Mouse (Mus musculus) heart, embryonic 11.5 days (tissue): Measurements from ENCODE around the gene Eef1akmt3. TPM values are rescaled to one million over a fixed set of nuclear protein-coding genes. Genes with fewer than 3 reads are reported as not detected.
A peak's percentile ranks its signal among the peaks of the same experiment; 100 is the strongest.

Source experiments
- ATAC-seq: fragments of 200-750 bp; cut with Nextera tagmentation; replicated peaks from 2 replicates; pipeline ENCODE4 v1.8.0; 2017; ENCODE audit warnings: moderate library complexity; ENCODE audit not compliant: insufficient number of reproducible peaks, low FRiP score, low TSS enrichment
- H3K27ac ChIP-seq: fragments of 300-500 bp; sonication (generic); 2 replicates; pipeline ENCODE4 v1.5.1; 2014; ENCODE audit warnings: mild to moderate bottlenecking, low read depth, low read length
- H3K27me3 ChIP-seq: fragments of 300-500 bp; sonication (generic); 2 replicates; pipeline ENCODE4 v1.6.1; 2014; ENCODE audit warnings: mild to moderate bottlenecking, low read length, mixed read lengths; ENCODE audit not compliant: control insufficient read depth, insufficient read depth
- H3K36me3 ChIP-seq: fragments of 300-500 bp; sonication (generic); 2 replicates; pipeline ENCODE4 v1.6.1; 2014; ENCODE audit warnings: mild to moderate bottlenecking, low read length, moderate library complexity, mixed read lengths; ENCODE audit not compliant: control insufficient read depth, insufficient read depth
- H3K4me1 ChIP-seq: fragments of 300-500 bp; sonication (generic); 2 replicates; pipeline ENCODE4 v1.6.1; 2014; ENCODE audit warnings: low read length; ENCODE audit not compliant: control insufficient read depth, insufficient read depth
- H3K4me2 ChIP-seq: fragments of 300-500 bp; sonication (generic); 2 replicates; pipeline ENCODE4 v1.6.1; 2014; ENCODE audit warnings: mild to moderate bottlenecking, moderate library complexity
- H3K4me3 ChIP-seq: fragments of 300-500 bp; sonication (generic); 2 replicates; pipeline ENCODE4 v1.5.1; 2014; ENCODE audit warnings: low read depth, low read length
- H3K9ac ChIP-seq: fragments of 300-500 bp; sonication (generic); 2 replicates; pipeline ENCODE4 v1.6.1; 2014; ENCODE audit warnings: mild to moderate bottlenecking, low read depth, low read length, moderate library complexity
- H3K9me3 ChIP-seq: fragments of 300-500 bp; sonication (generic); replicated peaks from 2 replicates; pipeline ENCODE4 v1.6.1; 2016; ENCODE audit warnings: low read length; ENCODE audit not compliant: control insufficient read depth
- WGBS: fragments of 180-500 bp; shearing (Covaris S2); extraction: QIAGEN DNeasy Blood & Tissue Kit; methylation state at CpG from one replicate; pipeline ENCODE4 v1.1.7; 2014; ENCODE audit not compliant: insufficient replicate concordance; 5-methylcytosine and 5-hydroxymethylcytosine counted together
- polyA plus RNA-seq: library from polyadenylated mRNA; unstranded; fragments of >200 nt; fragmentation: Nextera tagmentation; extraction: Ambion mirVana; gene quantifications from 2 replicates; pipeline ENCODE4 v1.2.1, GENCODE M21; 2014

Gene Eef1akmt3
- polyA plus RNA-seq, 1 experiment from 2014 or later: 0.31 TPM

DNA sequence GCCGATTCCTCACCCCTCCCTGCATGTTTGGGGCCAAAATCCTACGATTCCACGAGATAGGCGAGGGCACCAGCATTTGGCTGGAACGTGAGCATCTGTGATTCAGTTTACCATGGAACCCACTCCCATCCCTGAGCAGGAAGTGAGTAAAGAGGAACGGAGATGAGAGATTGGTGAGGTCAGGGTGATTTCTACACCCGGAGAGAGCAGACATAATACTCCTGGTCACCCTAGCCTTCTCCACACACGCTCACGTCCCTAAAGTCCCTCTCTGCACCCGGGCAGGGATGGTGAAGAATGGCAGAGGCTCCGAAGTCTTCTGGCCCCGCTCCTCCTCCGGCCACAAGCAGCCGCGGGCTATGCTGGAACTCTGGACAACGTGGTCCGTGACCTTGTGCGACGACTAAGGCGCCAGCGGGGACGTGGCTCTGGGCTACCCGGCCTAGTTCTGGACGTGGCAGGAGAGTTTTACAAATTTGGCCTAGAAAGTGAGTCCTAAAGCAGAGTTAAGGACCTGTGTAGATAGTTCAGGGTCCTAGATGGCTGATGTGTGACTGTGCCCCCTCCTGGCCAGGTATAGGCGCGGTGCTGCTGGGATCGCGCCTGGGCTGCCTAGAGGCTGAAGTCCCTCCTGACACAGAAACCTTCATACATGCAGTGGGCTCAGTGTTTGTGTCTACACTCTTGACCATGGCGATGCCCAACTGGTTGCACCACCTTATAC, 8.2 kb upstream of the Eef1akmt3 start:
- Histone ChIP-seq H3K27me3 (peaks cover 58% of the 10 kb centered on the region), H3K9me3 (no peaks in the 10 kb centered on the region), H3K9ac (no peak overlapping the region), H3K27ac (no peak overlapping the region), H3K36me3 (peaks cover 3% of the 10 kb centered on the region; the same call in 1 of the 2 replicates), H3K4me3 (peak overlapping the region; percentile 25), H3K4me2 (peak overlapping the region; percentile 34), H3K4me1 (peaks cover 18% of the 10 kb centered on the region)
- WGBS: 3% methylated on average over 29 of the region's 29 CpGs
- no peak for ATAC-seq

DNA sequence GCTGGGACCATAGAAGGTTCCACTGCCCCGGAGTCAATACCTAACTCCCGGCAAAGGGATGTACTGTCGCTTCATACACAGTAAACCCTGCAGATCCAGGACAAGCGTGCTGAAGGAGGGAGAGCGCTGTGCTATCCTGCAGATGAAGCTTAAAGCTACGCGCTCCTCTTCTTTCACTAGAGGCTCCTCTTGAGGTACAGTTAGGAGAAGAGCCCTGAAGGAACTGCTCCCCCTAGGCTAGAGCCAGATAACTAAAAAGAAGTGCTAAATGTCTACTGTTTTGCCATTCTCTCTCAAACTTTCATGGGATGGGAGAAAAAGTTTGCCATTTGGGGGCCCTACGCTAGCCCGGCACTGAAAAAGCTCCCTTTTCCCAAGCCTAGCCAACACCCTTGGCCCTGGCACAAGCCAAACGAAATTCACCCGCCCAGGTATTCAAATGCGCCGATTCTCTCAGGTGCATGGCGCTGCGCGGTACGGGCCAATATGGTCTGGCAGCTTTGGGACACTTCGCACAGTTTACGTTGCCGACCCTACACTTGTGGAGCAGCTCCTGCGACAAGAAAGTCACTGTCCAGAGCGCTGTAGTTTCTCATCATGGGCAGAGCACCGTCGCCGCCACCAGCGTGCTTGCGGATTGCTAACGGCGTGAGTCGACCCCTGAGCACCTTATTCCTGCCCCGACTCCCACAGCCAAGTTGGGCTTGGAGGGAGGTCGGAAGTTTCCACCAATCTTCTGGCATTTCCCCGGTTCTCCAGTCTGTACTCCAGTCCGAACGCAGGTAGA, 7.5 kb upstream of the Eef1akmt3 start:
- WGBS: 4% methylated on average over 35 of the region's 35 CpGs
- Histone ChIP-seq H3K27ac (no peak overlapping the region), H3K9me3 (no peaks in the 10 kb centered on the region), H3K4me3 (peak overlapping the region; percentile 25), H3K36me3 (peaks cover 3% of the 10 kb centered on the region; the same call in 1 of the 2 replicates), H3K9ac (0 out of 2 replicates have a peak overlapping the region, but pooled peaks have one; percentile 22), H3K4me2 (peak overlapping the region; percentile 34), H3K27me3 (peaks cover 58% of the 10 kb centered on the region), H3K4me1 (peaks cover 18% of the 10 kb centered on the region)
- ATAC-seq: no peak

DNA sequence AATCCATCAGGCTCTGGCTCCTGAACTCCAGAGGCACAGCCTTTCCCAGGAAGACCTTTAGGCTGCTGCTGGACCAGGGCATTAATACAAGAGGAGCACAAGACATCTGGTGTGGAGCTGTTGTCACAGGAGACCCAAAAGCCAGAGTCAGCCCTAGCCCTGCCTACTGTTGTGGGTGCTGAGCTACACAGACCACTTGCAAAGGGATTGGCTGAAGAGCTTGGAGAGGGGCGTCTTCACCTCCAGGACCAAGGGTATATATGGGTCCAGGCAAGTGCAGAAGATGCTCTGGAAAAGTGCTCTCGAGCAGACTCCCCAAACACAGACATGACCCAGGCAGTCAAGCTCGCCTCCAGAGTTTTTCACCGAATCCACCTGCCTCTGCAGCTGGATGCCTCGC, 6.6 kb upstream of the Eef1akmt3 start, which contains the start of gene Cyp27b1:
TSS of gene Cyp27b1 (plus strand) at position 297 of the 400 bp plus-strand sequence.
- Histone ChIP-seq H3K9ac (0 out of 2 replicates have a peak within 1 kb of the TSS, but pooled peaks have one; percentile 22), H3K36me3 (peaks cover 3% of the 10 kb centered on the region; the same call in 1 of the 2 replicates), H3K4me1 (peaks cover 18% of the 10 kb centered on the region), H3K4me3 (peak within 1 kb of the TSS; percentile 25), H3K9me3 (no peaks in the 10 kb centered on the region), H3K27me3 (peaks cover 57% of the 10 kb centered on the region), H3K4me2 (peak within 1 kb of the TSS; percentile 34), H3K27ac (no peak within 1 kb of the TSS)
- ATAC-seq: no peak
- WGBS: 34% methylated on average over 5 of the region's 5 CpGs

DNA sequence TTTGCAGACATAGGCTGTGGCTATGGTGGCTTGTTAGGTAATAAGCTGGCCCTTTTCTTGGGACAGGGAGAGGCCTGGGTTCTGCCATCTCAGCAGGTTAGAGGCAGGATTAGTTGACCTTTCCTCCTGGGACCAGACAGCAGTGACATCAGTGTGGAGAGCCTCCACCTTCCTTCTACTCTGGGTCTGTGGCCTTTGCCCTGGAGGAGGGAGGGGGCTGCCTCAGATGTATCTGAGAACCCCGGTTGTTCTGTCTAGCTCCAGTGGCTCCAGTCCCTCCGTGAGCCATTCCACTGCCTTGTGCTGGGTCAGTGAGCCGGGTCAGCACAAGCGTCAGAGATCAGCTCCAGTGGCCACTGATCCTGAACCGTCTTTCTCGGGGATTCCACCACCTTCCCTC, 1.9 kb upstream of the Eef1akmt3 start:
- H3K9ac ChIP-seq: no peak overlapping the region
- H3K4me3 ChIP-seq: no peak overlapping the region
- 86% methylated on average over 6 of the region's 6 CpGs for WGBS
- peaks cover 20% of the 10 kb centered on the region for H3K27me3 ChIP-seq
- H3K36me3 ChIP-seq: peaks cover 3% of the 10 kb centered on the region; the same call in 1 of the 2 replicates
- H3K27ac ChIP-seq: no peak overlapping the region
- H3K4me1 ChIP-seq: no peaks in the 10 kb centered on the region; the same call in 1 of the 2 replicates
- H3K9me3 ChIP-seq: no peaks in the 10 kb centered on the region
- no peak for ATAC-seq
- H3K4me2 ChIP-seq: no peak overlapping the region

DNA sequence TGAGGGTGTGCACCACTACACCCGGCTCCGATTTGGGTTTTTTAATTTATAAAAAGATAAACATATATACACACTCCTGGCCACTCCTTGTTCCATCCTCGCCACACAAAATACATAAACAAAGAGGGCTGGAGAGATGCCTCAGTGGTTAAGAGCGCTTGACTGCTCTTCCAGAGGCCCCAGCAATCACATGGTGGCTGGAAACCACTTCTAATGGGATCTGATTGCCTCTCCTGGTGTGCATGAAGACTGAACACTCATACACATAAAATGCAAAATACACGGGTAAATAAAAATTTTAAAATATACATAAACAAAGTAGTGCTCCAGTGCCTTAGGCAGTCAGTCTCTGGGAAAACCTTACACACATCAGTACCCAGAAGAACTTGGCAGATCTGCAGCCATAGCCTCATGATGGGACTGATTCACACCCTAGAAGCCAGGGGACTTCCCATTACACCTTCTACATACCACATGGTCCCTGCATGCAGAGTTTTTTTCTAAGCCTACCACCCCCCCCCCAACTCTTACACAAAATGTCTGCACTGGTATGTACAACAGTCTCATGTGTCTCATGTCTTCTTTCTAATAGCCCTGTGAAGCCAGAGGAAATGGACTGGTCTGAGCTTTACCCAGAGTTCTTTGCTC, 1.3 kb upstream of the Eef1akmt3 start:
- H3K27ac ChIP-seq: no peak overlapping the region
- H3K36me3 ChIP-seq: peaks cover 3% of the 10 kb centered on the region; the same call in 1 of the 2 replicates
- peak overlapping the region; percentile 84 for H3K4me3 ChIP-seq
- WGBS: 16% methylated on average over 5 of the region's 5 CpGs
- H3K9ac ChIP-seq: peak overlapping the region; percentile 80
- peak overlapping the region; percentile 98 for H3K4me2 ChIP-seq
- no peak for ATAC-seq
- H3K4me1 ChIP-seq: no peaks in the 10 kb centered on the region; the same call in 1 of the 2 replicates
- H3K9me3 ChIP-seq: no peaks in the 10 kb centered on the region
- peaks cover 14% of the 10 kb centered on the region for H3K27me3 ChIP-seq

DNA sequence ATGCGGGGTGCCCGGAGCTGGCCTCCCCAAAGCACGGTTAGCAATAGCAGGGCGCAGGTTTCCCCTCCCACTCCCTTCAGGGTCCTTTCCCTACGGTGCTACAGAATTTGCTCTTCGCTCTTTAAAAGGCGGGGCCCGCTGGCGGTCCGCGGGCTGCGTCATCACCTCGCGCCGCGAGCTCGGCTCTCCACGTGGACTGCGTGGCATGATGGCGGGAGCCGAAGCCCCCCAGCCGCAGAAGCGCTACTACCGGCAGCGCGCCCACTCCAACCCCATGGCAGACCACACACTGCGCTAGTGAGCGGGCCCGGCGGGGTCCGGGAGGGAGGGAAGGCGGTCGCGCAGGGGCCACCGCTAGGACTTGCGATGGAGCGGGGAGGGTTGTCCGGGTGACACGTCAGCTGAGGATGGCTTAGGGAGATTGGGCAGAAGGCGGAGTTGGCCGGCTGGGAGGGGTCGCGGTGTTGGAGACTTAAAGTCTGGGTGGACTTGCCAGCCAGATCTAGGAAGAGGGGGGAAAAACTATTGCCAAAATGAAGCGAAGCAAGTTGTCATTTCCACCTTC, 543 bp upstream of the Eef1akmt3 start:
- Histone ChIP-seq H3K27me3 (peaks cover 12% of the 10 kb centered on the region), H3K4me3 (peak overlapping the region; percentile 84), H3K9ac (peak overlapping the region; percentile 80), H3K27ac (peak overlapping the region; percentile 66; the same call in 1 of the 2 replicates), H3K9me3 (no peaks in the 10 kb centered on the region), H3K4me2 (peak overlapping the region; percentile 98), H3K36me3 (peaks cover 3% of the 10 kb centered on the region; the same call in 1 of the 2 replicates), H3K4me1 (no peaks in the 10 kb centered on the region; the same call in 1 of the 2 replicates)
- under 1% methylated on average over 44 of the region's 44 CpGs for WGBS
- ATAC-seq: peak; percentile 85

DNA sequence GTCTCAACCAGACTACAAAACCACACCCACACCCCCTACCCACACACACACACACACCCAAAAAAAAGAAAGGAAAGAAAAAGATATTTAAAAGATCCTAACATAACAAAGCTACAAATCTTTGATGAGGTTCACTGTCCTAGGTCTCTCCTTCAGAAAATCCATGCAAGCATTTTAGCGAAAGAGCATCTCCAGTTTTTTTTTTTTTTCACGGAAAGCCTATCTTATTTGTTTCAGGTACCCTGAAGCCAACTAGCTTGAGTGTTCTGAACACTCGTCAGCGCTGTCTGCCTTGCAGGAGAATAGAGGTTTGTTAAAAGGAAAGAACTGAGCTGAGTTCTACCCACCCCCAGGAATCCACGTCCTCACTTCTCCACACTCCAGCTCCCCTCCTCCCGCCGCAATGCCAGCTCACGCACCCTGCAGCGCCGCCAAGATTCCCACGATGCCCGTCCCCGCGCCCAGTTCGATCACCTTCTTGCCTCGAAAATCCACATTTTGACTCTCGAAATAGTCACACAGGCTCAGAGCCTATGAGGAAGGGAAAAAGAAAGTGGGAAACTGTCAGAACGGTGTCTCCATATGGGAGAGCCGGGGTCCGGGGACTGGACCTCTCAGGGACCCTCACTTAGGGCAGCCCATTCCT, 621 bp downstream of the Eef1akmt3 start:
- peak overlapping the region; percentile 98 for H3K4me2 ChIP-seq
- H3K27me3 ChIP-seq: peaks cover 8% of the 10 kb centered on the region
- H3K27ac ChIP-seq: no peak overlapping the region
- H3K4me1 ChIP-seq: no peaks in the 10 kb centered on the region; the same call in 1 of the 2 replicates
- H3K9me3 ChIP-seq: no peaks in the 10 kb centered on the region
- peaks cover 3% of the 10 kb centered on the region; the same call in 1 of the 2 replicates for H3K36me3 ChIP-seq
- H3K4me3 ChIP-seq: peak overlapping the region; percentile 84
- ATAC-seq: no peak
- H3K9ac ChIP-seq: peak overlapping the region; percentile 80
- 2% methylated on average over 20 of the region's 20 CpGs for whole genome bisulfite sequencing
